Mouse (Mus musculus) liver, postnatal 0 days (tissue): ENCODE measurements at regions not wholly inside any gene's neighbourhood (a gene's known extent, or its start where the extent isn't known, plus 50 kb on each side); places are given as distances from the start of the nearest gene placed in this dataset.

ENCODE experiments used
- CTCF ChIP-seq: sonication (generic); IDR thresholded peaks from 2 replicates; pipeline ENCODE4 v1.5.1; 2016; ENCODE audit warnings: antibody characterized with exemption, low read depth
- EP300 ChIP-seq: IDR thresholded peaks from 2 replicates; pipeline ENCODE4 v1.6.1; 2016; ENCODE audit warnings: antibody characterized with exemption, low read depth, mild to moderate bottlenecking

- TF ChIP-seq CTCF (no peak), EP300 (no peak)
Observed at GRCm38 (mm10) chr10:96375070-96375447, 238.7 kb downstream of the Gm5426 start.
